Mouse (Mus musculus) kidney, embryonic 15.5 days (tissue): ENCODE data around the gene Kri1. TPM values are rescaled to one million over a fixed set of nuclear protein-coding genes. Genes with fewer than 3 reads are reported as not detected.
A peak's percentile ranks its signal among the peaks of the same experiment; 100 is the strongest.

Experiments used
- ATAC-seq: fragments of 200-750 bp; cut with Nextera tagmentation; replicated peaks from 2 replicates; pipeline ENCODE4 v1.8.0; 2017; ENCODE audit warnings: moderate TSS enrichment; ENCODE audit not compliant: low FRiP score
- H3K27ac ChIP-seq: fragments of 300-500 bp; sonication (generic); 2 replicates; pipeline ENCODE4 v1.5.1; 2015; ENCODE audit warnings: mild to moderate bottlenecking, inconsistent platforms
- H3K27me3 ChIP-seq: fragments of 300-500 bp; sonication (generic); 2 replicates; pipeline ENCODE4 v1.6.1; 2015; ENCODE audit warnings: inconsistent platforms
- H3K36me3 ChIP-seq: fragments of 300-500 bp; sonication (generic); 2 replicates; pipeline ENCODE4 v1.6.1; 2015; ENCODE audit warnings: inconsistent platforms
- H3K4me1 ChIP-seq: fragments of 300-500 bp; sonication (generic); 2 replicates; pipeline ENCODE4 v1.6.1; 2015; ENCODE audit warnings: inconsistent platforms
- H3K4me2 ChIP-seq: fragments of 300-500 bp; sonication (generic); 2 replicates; pipeline ENCODE4 v1.6.1; 2015; ENCODE audit warnings: moderate library complexity, mild to moderate bottlenecking, inconsistent platforms
- H3K4me3 ChIP-seq: fragments of 300-500 bp; sonication (generic); replicated peaks from 2 replicates; pipeline ENCODE4 v1.5.1; 2015; ENCODE audit warnings: mild to moderate bottlenecking, inconsistent platforms
- H3K9ac ChIP-seq: fragments of 300-500 bp; sonication (generic); 2 replicates; pipeline ENCODE4 v1.6.1; 2015; ENCODE audit warnings: mild to moderate bottlenecking, inconsistent platforms
- H3K9me3 ChIP-seq: fragments of 300-500 bp; sonication (generic); replicated peaks from 2 replicates; pipeline ENCODE4 v1.6.1; 2016; ENCODE audit warnings: inconsistent platforms
- WGBS: fragments of 180-500 bp; shearing (Covaris S2); methylation state at CpG from one replicate; pipeline ENCODE4 v1.1.7; 2015; ENCODE audit warnings: mixed read lengths; 5-methylcytosine and 5-hydroxymethylcytosine counted together
- polyA plus RNA-seq: library from polyadenylated mRNA; unstranded; fragments of >200 nt; fragmentation: Nextera tagmentation; extraction: Ambion mirVana; gene quantifications from 2 replicates; pipeline ENCODE4 v1.2.1, GENCODE M21; 2015

The Kri1 gene
- polyA plus RNA-seq, 1 experiment from 2014 or later, result 19.8 TPM

DNA sequence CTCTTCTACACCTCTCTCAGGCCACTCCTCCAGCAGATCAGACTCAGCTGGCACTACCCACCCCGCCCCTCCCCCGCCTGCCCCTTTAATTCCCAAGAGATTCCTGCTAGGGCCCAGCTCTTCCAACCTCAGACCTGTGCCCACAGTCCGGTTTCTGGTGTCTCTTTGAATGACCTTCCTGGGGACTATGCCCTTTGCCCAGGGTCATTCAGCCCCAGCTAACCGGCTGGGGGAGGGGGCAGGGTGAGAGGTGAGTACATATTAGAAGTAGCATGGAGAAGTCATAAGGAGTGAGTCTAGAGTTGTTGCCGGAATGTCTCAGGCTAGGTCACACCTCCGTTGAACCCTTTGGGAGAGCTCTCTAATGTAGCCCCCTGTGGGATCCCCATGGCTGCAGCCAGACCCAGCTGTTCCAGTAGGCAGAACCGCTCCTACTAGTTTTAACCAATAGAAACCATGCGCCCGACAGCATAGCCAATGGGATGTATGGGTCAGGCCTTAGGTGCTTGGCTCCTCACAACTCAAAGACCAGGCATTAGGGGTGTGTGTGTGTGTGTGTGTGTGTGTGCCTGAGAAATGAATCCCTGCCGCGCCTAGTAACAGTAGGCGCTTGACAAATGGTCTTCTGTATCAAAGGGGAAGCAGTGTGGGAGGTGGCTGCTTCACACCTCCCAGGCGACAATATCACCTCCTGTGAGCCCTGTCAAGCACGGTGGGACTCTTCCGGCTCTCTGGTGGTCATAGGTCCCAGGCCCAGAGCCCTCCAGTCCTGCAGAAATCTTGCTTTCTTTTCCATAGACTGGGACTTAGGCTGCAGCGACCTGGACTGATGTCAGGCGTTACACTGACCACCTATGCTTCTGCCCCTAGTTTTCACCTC lies 37.9 kb downstream of the Kri1 start:
- Histone ChIP-seq H3K36me3 (no peaks in the 10 kb centered on the region), H3K9me3 (no peaks in the 10 kb centered on the region), H3K27ac (no peak overlapping the region), H3K4me1 (peaks cover 20% of the 10 kb centered on the region), H3K4me3 (no peak overlapping the region), H3K4me2 (no peak overlapping the region), H3K27me3 (peaks cover 73% of the 10 kb centered on the region), H3K9ac (no peak overlapping the region)
- ATAC-seq, result no peak; the same call in 1 of the 2 replicates
- 21% methylated on average over 17 of the region's 17 CpGs for WGBS

DNA sequence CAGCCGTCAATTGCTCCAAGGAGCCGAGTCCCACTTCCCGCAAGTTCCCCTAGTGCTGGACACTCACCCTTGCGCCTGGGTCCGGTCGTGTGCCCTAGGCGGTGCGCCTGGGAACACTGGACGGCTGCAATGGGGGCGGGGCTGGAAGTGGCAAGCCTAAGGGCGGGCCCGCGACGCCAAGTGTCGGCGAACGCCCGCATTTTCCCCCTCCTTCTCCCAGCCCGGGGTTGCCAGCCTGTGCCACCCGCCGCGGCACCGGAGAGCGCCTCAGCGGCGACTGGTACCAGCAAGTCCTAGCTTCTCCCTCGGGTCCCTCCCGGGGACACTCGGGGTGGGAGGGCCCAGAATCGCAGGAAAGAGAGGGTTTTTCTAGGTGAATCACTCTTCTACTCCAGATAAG lies 39.4 kb downstream of the Kri1 start, which contains the start of gene S1pr5:
Gene S1pr5 (minus strand): TSS at position 118 of the 400 bp plus-strand sequence.
- H3K4me3 ChIP-seq, result peak within 1 kb of the TSS; percentile 36
- H3K4me2 ChIP-seq, result peak within 1 kb of the TSS; percentile 60
- peaks cover 89% of the 10 kb centered on the region for H3K27me3 ChIP-seq
- no peak within 1 kb of the TSS for H3K27ac ChIP-seq
- peak within 1 kb of the TSS; percentile 2; the same call in 1 of the 2 replicates for H3K9ac ChIP-seq
- no peaks in the 10 kb centered on the region for H3K36me3 ChIP-seq
- 0% methylated on average over 25 of the region's 30 CpGs for WGBS
- no peak for ATAC-seq
- no peaks in the 10 kb centered on the region for H3K9me3 ChIP-seq
- peaks cover 31% of the 10 kb centered on the region for H3K4me1 ChIP-seq

DNA sequence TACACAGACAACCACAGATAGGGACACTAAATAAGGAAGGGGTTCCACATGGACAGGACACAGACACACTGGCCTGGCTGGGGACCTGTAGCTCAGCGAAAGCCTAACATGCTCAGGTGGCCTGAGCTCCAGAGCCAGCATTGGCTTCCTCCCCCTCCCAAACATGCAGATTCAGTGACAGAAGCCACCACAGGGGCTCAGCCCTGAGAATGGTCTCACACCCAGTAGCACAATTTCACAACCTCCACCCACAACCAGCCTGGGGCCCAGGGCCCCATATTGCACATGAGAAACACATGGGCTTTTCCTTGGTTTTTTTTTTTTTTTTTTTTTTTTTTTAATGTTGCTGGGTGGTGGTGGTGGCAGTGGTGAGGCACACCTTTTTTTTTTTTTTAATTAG lies 41.4 kb downstream of the Kri1 start:
- no peak for ATAC-seq
- WGBS, result 88% methylated on average over 1 of the region's 1 CpGs
- H3K9me3 ChIP-seq, result no peaks in the 10 kb centered on the region
- no peak overlapping the region for H3K4me2 ChIP-seq
- peaks cover 31% of the 10 kb centered on the region for H3K4me1 ChIP-seq
- peaks cover 94% of the 10 kb centered on the region for H3K27me3 ChIP-seq
- H3K36me3 ChIP-seq, result no peaks in the 10 kb centered on the region
- no peak overlapping the region for H3K9ac ChIP-seq
- H3K27ac ChIP-seq, result no peak overlapping the region
- H3K4me3 ChIP-seq, result no peak overlapping the region

DNA sequence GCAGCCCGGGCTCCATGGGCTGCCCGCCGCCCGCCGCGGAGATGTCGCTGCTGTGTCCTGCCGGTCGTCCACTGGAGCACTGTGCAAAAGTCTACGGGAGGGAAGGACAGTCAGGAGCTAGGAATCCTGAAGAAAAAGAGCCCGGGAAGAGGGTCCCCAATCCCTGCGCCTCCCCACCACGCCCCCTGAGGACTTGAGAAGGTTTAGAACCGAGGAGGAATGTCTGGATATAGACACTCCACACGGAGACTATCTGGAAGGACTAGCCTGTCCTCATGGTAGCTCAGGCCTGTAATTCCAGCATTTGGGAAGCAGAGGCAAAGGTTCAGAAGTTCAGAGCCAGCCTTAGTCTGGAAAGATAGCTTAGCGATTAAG lies 42.7 kb downstream of the Kri1 start:
- Histone ChIP-seq H3K27ac (no peak overlapping the region), H3K4me2 (peak overlapping the region; percentile 83), H3K27me3 (peaks cover 82% of the 10 kb centered on the region), H3K9me3 (no peaks in the 10 kb centered on the region), H3K4me1 (peaks cover 35% of the 10 kb centered on the region), H3K36me3 (no peaks in the 10 kb centered on the region), H3K9ac (peak overlapping the region; percentile 39), H3K4me3 (peak overlapping the region; percentile 51)
- peak; percentile 5; the same call in 1 of the 2 replicates for ATAC-seq
- 4% methylated on average over 16 of the region's 16 CpGs for WGBS

DNA sequence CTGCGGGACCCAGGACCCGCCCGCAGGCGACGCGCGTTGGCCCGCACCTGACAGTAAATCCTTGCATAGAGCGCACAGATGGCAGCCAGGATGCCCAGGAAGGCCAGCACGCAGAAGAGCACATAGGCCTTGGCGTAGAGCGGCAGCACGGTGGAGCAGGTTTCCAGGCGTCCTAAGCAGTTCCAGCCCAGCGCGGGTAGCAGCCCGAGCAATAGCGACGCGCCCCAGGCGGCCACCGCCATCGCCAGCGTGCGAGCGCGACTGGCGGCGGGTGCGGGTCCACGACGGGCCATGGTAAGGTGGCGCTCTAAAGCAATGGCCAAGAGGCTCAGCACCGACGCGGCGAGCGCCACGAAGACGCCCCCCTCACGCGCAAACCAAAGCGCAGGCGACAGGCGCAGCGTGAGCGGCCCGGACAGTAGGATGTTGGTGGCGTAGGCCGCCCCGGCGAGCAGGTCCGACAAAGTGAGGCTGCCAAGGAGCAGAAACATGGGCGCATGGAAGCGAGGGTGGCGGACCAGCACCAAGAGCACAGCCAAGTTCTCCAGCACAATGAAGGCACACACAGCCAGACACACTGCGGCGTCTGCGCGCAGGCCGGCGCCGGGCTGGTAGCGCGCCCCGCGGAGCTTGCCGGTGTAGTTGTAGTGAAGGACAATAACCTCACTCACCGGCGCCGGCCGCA lies 43.2 kb downstream of the Kri1 start:
- H3K9me3 ChIP-seq, result no peaks in the 10 kb centered on the region
- H3K9ac ChIP-seq, result peak overlapping the region; percentile 39
- peak overlapping the region; percentile 51 for H3K4me3 ChIP-seq
- H3K27ac ChIP-seq, result no peak overlapping the region
- H3K36me3 ChIP-seq, result no peaks in the 10 kb centered on the region
- H3K4me2 ChIP-seq, result peak overlapping the region; percentile 83
- peaks cover 37% of the 10 kb centered on the region for H3K4me1 ChIP-seq
- ATAC-seq, result peak; percentile 22; the same call in 1 of the 2 replicates
- under 1% methylated on average over 72 of the region's 72 CpGs for WGBS
- H3K27me3 ChIP-seq, result peaks cover 77% of the 10 kb centered on the region

DNA sequence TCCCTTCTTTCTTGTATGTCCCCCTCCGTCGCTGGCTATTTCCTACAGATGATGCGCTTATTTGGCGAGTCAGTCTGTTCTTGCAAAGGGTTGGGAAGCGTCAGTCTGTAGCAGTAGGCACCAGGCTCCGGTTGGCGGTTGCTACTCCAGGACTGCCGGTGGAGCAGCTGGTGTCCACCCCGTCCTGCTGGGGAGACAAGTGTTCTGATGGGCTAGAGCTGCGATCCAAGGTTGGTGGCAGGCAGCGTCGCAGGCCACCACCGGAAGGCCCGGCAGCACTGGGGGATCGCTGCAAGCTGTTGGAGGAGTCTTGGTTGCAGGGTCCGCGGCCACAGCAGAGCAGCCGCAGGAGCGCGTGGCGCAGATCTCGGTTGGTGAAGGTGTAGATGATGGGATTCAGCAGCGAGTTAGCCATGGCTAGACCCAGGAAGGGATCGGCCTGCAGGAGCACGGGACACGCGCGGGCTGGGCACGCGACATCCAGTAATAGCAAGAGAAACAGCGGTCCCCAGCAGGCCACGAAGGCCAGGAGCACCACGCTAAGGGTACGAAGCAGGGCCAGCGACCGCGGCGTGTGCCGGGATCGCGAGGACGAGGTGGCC lies 43.8 kb downstream of the Kri1 start:
- Histone ChIP-seq H3K27me3 (peaks cover 70% of the 10 kb centered on the region), H3K4me3 (peak overlapping the region; percentile 51), H3K36me3 (no peaks in the 10 kb centered on the region), H3K4me1 (peaks cover 41% of the 10 kb centered on the region), H3K4me2 (peak overlapping the region; percentile 83), H3K9ac (peak overlapping the region; percentile 39), H3K9me3 (no peaks in the 10 kb centered on the region), H3K27ac (no peak overlapping the region)
- WGBS, result 6% methylated on average over 42 of the region's 42 CpGs
- no peak for ATAC-seq

DNA sequence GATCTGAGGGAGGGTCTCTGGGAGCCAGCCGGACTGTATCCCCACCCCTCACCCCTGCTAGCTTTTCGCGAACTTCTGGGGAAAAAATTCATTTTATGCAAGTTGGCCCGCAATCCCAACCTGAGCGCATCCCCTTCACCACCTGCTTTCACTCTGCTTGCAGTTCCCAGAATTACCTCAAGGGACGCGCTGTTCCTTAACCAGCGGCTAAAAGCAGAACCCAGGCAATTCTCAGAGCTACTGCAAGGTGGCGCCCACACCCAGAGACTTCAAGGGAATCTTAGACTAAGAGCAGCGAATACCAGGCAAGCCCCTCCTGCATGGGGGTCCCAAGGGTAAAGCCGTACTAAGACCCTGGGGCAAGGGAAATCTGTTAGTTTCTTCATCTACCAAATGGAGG lies 46.4 kb downstream of the Kri1 start:
- no peaks in the 10 kb centered on the region for H3K9me3 ChIP-seq
- H3K36me3 ChIP-seq, result no peaks in the 10 kb centered on the region; the same call in 1 of the 2 replicates
- H3K9ac ChIP-seq, result no peak overlapping the region
- WGBS, result 8% methylated on average over 11 of the region's 11 CpGs
- H3K27ac ChIP-seq, result no peak overlapping the region
- no peak overlapping the region for H3K4me2 ChIP-seq
- no peak overlapping the region for H3K4me3 ChIP-seq
- ATAC-seq, result no peak
- H3K4me1 ChIP-seq, result peaks cover 46% of the 10 kb centered on the region
- peaks cover 46% of the 10 kb centered on the region for H3K27me3 ChIP-seq

DNA sequence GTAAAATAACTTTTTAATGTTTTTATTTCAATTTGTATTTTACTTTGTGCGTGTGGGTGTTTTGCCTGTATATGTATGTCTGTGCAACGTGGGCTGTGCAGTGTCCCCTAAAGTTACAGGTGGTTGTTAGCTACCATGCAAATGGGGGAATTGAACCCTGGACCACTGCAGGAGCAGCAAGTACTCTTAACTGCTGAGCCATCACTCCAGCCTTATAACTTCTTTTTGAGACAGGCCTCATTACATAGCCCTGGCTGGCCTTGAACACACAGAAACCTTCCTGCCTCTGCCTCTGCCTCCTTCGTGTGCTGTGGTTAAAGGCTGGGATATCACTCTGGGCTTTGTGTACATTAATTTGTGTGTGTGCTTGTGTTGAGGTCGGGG lies 48.3 kb downstream of the Kri1 start:
- peak overlapping the region; percentile 92 for H3K4me3 ChIP-seq
- H3K4me2 ChIP-seq, result peak overlapping the region; percentile 73
- peaks cover 45% of the 10 kb centered on the region for H3K4me1 ChIP-seq
- H3K9ac ChIP-seq, result peak overlapping the region; percentile 97
- no peaks in the 10 kb centered on the region for H3K9me3 ChIP-seq
- no peak for ATAC-seq
- H3K27me3 ChIP-seq, result peaks cover 27% of the 10 kb centered on the region
- peaks cover 17% of the 10 kb centered on the region for H3K36me3 ChIP-seq
- peak overlapping the region; percentile 97 for H3K27ac ChIP-seq
- WGBS, result 40% methylated on average over 4 of the region's 4 CpGs

DNA sequence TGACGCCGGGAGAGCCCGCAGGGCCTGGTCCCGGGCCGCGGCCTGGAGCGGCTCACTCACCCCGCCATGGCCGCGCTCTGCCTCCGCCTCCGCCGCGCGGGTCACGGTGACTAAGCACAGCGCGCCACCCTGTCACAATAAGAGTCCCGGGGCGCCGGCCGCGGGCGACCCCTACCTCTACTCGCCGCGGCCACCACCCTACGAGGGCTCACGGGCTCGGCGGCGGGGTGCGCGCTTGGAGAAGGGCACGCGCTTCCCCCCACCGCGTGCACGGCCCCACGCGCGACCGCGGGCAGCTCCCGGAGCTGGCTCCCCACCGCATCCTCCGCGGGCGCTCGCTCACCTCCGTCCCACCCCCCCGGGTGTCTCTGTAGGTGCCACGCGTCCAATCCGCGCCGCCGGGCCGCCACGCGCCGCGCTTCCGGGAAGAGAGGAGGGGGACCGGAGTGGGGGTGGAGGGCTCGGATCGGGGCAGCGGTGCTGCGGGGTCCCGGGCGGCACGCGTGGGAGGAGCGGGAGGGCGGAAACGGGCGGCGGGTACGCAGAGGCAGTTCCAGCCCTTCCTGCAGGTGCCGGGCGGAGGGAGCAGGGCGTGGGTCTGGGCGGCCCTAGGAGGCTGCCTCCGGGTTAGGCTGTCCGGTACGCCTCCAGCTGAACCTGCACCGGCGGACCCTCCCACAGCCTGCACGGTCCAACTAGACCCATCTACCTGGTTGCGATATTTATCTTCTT lies 48.9 kb downstream of the Kri1 start, which contains the start of gene Keap1:
Gene Keap1 (minus strand): TSS at position 629 of the 732 bp plus-strand sequence.
- peak; percentile 89 for ATAC-seq
- H3K4me3 ChIP-seq, result peak within 1 kb of the TSS; percentile 92
- H3K4me2 ChIP-seq, result peak within 1 kb of the TSS; percentile 73
- H3K4me1 ChIP-seq, result peaks cover 39% of the 10 kb centered on the region
- WGBS, result under 1% methylated on average over 83 of the region's 90 CpGs
- H3K27me3 ChIP-seq, result peaks cover 21% of the 10 kb centered on the region
- H3K9me3 ChIP-seq, result no peaks in the 10 kb centered on the region
- peaks cover 23% of the 10 kb centered on the region for H3K36me3 ChIP-seq
- peak within 1 kb of the TSS; percentile 97 for H3K9ac ChIP-seq
- H3K27ac ChIP-seq, result peak within 1 kb of the TSS; percentile 97

DNA sequence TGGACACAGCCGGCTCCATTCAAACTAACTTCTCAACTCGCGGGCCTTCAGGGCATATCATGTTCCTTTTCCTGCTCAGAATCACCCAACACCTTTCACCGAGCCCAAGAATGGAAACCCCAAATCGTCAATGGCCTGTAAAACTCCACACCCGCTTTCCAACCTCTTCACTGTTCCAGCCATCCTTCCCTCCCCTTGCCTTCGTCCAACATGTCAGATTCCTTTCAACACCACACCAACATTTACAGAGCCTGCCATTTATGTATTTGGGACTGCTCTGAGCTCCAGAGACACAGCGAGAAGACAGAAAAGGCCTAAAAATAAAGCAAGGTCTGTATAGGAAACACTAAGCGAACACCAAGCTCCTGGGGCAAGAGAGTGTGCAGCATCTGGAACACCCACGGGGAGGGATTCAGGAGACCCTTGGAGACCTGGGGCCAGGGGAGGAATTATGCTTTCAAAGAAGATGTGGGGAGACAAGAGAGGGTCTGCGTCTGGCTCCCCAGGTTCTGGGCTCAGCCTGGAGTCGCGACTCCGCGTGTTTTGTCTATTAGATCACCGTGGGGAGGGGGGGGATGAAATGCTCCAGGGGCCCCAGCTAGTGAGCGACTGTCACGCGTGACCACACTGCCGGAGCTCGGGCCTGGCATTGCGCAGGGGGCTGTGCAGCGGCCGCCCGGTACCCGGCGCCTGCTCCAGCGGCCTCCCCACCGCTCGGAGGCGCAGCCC lies 49.6 kb downstream of the Kri1 start:
- WGBS, result under 1% methylated on average over 31 of the region's 31 CpGs
- peak overlapping the region; percentile 73 for H3K4me2 ChIP-seq
- H3K9me3 ChIP-seq, result no peaks in the 10 kb centered on the region
- peaks cover 30% of the 10 kb centered on the region for H3K36me3 ChIP-seq
- peak; percentile 3; the same call in 1 of the 2 replicates for ATAC-seq
- H3K27me3 ChIP-seq, result peaks cover 14% of the 10 kb centered on the region
- H3K4me1 ChIP-seq, result peaks cover 38% of the 10 kb centered on the region
- H3K4me3 ChIP-seq, result peak overlapping the region; percentile 92
- H3K9ac ChIP-seq, result peak overlapping the region; percentile 97
- peak overlapping the region; percentile 97 for H3K27ac ChIP-seq
